Mouse (Mus musculus) limb, embryonic 11.5 days (tissue): Measurements from ENCODE around the gene March5. TPM values are rescaled to one million over a fixed set of nuclear protein-coding genes. Genes with fewer than 3 reads are reported as not detected.

Experiments used
- ATAC-seq: fragments of 200-750 bp; cut with Nextera tagmentation; 2 replicates; pipeline ENCODE4 v1.8.0; 2017; ENCODE audit warnings: low read depth; ENCODE audit not compliant: insufficient number of reproducible peaks, low FRiP score, low TSS enrichment
- DNase-seq: peaks from one replicate; pipeline ENCODE4 v3.0.0-alpha.2; 2015; ENCODE audit warnings: low spot score
- H3K27ac ChIP-seq: fragments of 300-500 bp; sonication (generic); replicated peaks from 2 replicates; pipeline ENCODE4 v1.5.1; 2014; ENCODE audit warnings: low read depth, mild to moderate bottlenecking, low read length
- H3K27me3 ChIP-seq: fragments of 300-500 bp; sonication (generic); 2 replicates; pipeline ENCODE4 v1.6.1; 2014; ENCODE audit warnings: mild to moderate bottlenecking, low read length, mixed read lengths; ENCODE audit not compliant: control insufficient read depth, insufficient read depth
- H3K36me3 ChIP-seq: fragments of 300-500 bp; sonication (generic); 2 replicates; pipeline ENCODE4 v1.6.1; 2014; ENCODE audit warnings: mild to moderate bottlenecking, low read length, moderate library complexity, mixed read lengths; ENCODE audit not compliant: control insufficient read depth, insufficient read depth
- H3K4me1 ChIP-seq: fragments of 300-500 bp; sonication (generic); 2 replicates; pipeline ENCODE4 v1.6.1; 2014; ENCODE audit warnings: low read length, mixed read lengths; ENCODE audit not compliant: control insufficient read depth, insufficient read depth
- H3K4me2 ChIP-seq: fragments of 300-500 bp; sonication (generic); 2 replicates; pipeline ENCODE4 v1.6.1; 2014; ENCODE audit warnings: low read depth, mild to moderate bottlenecking, moderate library complexity; ENCODE audit not compliant: severe bottlenecking
- H3K4me3 ChIP-seq: fragments of 300-500 bp; sonication (generic); 2 replicates; pipeline ENCODE4 v1.5.1; 2014; ENCODE audit warnings: low read depth, low read length
- H3K9ac ChIP-seq: fragments of 300-500 bp; sonication (generic); 2 replicates; pipeline ENCODE4 v1.6.1; 2014; ENCODE audit warnings: mild to moderate bottlenecking, low read length
- H3K9me3 ChIP-seq: fragments of 300-500 bp; sonication (generic); 2 replicates; pipeline ENCODE4 v1.6.1; 2016; ENCODE audit warnings: low read length; ENCODE audit not compliant: control insufficient read depth
- WGBS: fragments of 180-500 bp; shearing (Covaris S2); extraction: QIAGEN DNeasy Blood & Tissue Kit; methylation state at CpG from one replicate; pipeline ENCODE4 v1.1.7; 2014; 5-methylcytosine and 5-hydroxymethylcytosine counted together
- polyA plus RNA-seq: library from polyadenylated mRNA; unstranded; fragments of >200 nt; fragmentation: Nextera tagmentation; extraction: Ambion mirVana; gene quantifications from 2 replicates; pipeline ENCODE4 v1.2.1, GENCODE M21; 2014

The March5 gene
- polyA plus RNA-seq, 1 experiment from 2014 or later: 154 TPM

- ATAC-seq: no peak
- peaks cover 24% of the 10 kb centered on the region for H3K27me3 ChIP-seq
- H3K27ac ChIP-seq: no peak overlapping the region
- H3K9ac ChIP-seq: no peak overlapping the region
- no peaks in the 10 kb centered on the region for H3K36me3 ChIP-seq
- peak overlapping the region; percentile 100 for H3K4me2 ChIP-seq
- H3K9me3 ChIP-seq: no peaks in the 10 kb centered on the region
- WGBS: 8% methylated on average over 6 of the region's 6 CpGs
- H3K4me3 ChIP-seq: no peak overlapping the region
- no peaks in the 10 kb centered on the region for H3K4me1 ChIP-seq
- DNase-seq: peak; percentile 21
Measured at GRCm38 (mm10) chr19:37175919-37176318, 31.4 kb upstream of the March5 start.

- H3K4me1 ChIP-seq: no peaks in the 10 kb centered on the region
- H3K36me3 ChIP-seq: no peaks in the 10 kb centered on the region
- DNase-seq (no peak), ATAC-seq (no peak)
- H3K27me3 ChIP-seq: peaks cover 24% of the 10 kb centered on the region
- 44% methylated on average over 4 of the region's 4 CpGs for WGBS
- no peak overlapping the region for H3K4me3 ChIP-seq
- no peak overlapping the region for H3K27ac ChIP-seq
- H3K4me2 ChIP-seq: no peak overlapping the region
- no peaks in the 10 kb centered on the region for H3K9me3 ChIP-seq
- no peak overlapping the region for H3K9ac ChIP-seq
Measured at GRCm38 (mm10) chr19:37176879-37177462, 30.4 kb upstream of the March5 start.

- 16% methylated on average over 17 of the region's 17 CpGs for WGBS
- Histone ChIP-seq H3K4me3 (peak overlapping the region; percentile 9; the same call in 1 of the 2 replicates), H3K27ac (no peak overlapping the region), H3K4me1 (no peaks in the 10 kb centered on the region), H3K9ac (no peak overlapping the region), H3K36me3 (no peaks in the 10 kb centered on the region), H3K9me3 (no peaks in the 10 kb centered on the region), H3K27me3 (peaks cover 19% of the 10 kb centered on the region), H3K4me2 (peak overlapping the region; percentile 24)
- ATAC-seq: no peak
- peak; percentile 49 for DNase-seq
Measured at GRCm38 (mm10) chr19:37177819-37178708, 29.3 kb upstream of the March5 start.

GRCm38 (mm10) chr19:37188366-37188948 lies 18.9 kb upstream of the March5 start:
- no peak overlapping the region for H3K4me2 ChIP-seq
- H3K36me3 ChIP-seq: no peaks in the 10 kb centered on the region
- DNase-seq (no peak), ATAC-seq (no peak)
- H3K27me3 ChIP-seq: no peaks in the 10 kb centered on the region
- H3K9ac ChIP-seq: no peak overlapping the region
- no peaks in the 10 kb centered on the region for H3K9me3 ChIP-seq
- no peak overlapping the region for H3K4me3 ChIP-seq
- H3K27ac ChIP-seq: no peak overlapping the region
- H3K4me1 ChIP-seq: no peaks in the 10 kb centered on the region
- WGBS: 78% methylated on average over 4 of the region's 4 CpGs

GRCm38 (mm10) chr19:37192475-37193058 lies 14.8 kb upstream of the March5 start:
- DNase-seq (no peak), ATAC-seq (no peak)
- Histone ChIP-seq H3K4me2 (no peak overlapping the region), H3K9me3 (no peaks in the 10 kb centered on the region), H3K36me3 (no peaks in the 10 kb centered on the region), H3K4me3 (no peak overlapping the region), H3K9ac (no peak overlapping the region), H3K27me3 (no peaks in the 10 kb centered on the region), H3K27ac (no peak overlapping the region), H3K4me1 (no peaks in the 10 kb centered on the region)
- WGBS: 82% methylated on average over 5 of the region's 5 CpGs

GRCm38 (mm10) chr19:37198165-37198880 lies 9.0 kb upstream of the March5 start:
- Histone ChIP-seq H3K27me3 (no peaks in the 10 kb centered on the region), H3K4me2 (no peak overlapping the region), H3K9ac (no peak overlapping the region), H3K4me3 (no peak overlapping the region), H3K27ac (no peak overlapping the region), H3K9me3 (no peaks in the 10 kb centered on the region), H3K36me3 (no peaks in the 10 kb centered on the region), H3K4me1 (no peaks in the 10 kb centered on the region)
- DNase-seq (no peak), ATAC-seq (no peak)
- 70% methylated on average over 1 of the region's 1 CpGs for WGBS

GRCm38 (mm10) chr19:37199889-37200288 lies 7.5 kb upstream of the March5 start:
- H3K4me2 ChIP-seq: no peak overlapping the region
- no peaks in the 10 kb centered on the region for H3K27me3 ChIP-seq
- DNase-seq (no peak), ATAC-seq (no peak)
- H3K9ac ChIP-seq: no peak overlapping the region
- no peaks in the 10 kb centered on the region for H3K36me3 ChIP-seq
- H3K4me1 ChIP-seq: no peaks in the 10 kb centered on the region
- WGBS: 84% methylated on average over 2 of the region's 2 CpGs
- no peaks in the 10 kb centered on the region for H3K9me3 ChIP-seq
- H3K27ac ChIP-seq: no peak overlapping the region
- no peak overlapping the region for H3K4me3 ChIP-seq

- DNase-seq: no peak
- no peak overlapping the region for H3K4me2 ChIP-seq
- no peak overlapping the region for H3K27ac ChIP-seq
- H3K9me3 ChIP-seq: no peaks in the 10 kb centered on the region
- WGBS: 89% methylated on average over 1 of the region's 1 CpGs
- H3K4me1 ChIP-seq: no peaks in the 10 kb centered on the region
- H3K9ac ChIP-seq: no peak overlapping the region
- H3K36me3 ChIP-seq: no peaks in the 10 kb centered on the region
- no peak for ATAC-seq
- no peaks in the 10 kb centered on the region for H3K27me3 ChIP-seq
- H3K4me3 ChIP-seq: no peak overlapping the region
Measured at GRCm38 (mm10) chr19:37203371-37203770, 4.0 kb upstream of the March5 start.
